Mouse (Mus musculus) B cell, adult 2 months (primary cell): ENCODE data around the gene Kcnv2.

ENCODE experiments used
- DNase-seq, 2 experiments: peaks; one replicate each; pipeline ENCODE4 v3.0.0; 2022

The Kcnv2 gene

DNA sequence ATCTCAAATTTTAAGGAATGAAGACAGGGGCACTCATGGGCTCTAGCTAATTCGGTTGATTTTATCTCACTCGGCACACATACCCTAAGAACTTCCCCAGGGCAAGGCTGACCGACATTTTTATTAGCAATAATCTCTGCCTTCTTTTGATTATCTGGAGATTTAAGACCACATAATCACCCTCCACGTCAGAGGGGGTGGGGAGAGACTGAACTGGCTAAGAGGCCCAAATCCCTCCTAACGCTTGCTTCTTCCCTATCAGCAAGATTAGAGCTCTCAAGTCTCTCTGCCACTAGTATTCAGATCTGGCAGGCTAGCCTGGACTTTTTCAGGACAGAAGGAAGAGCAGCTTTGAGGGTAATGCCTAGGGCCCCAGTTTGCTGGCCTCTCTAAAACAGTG, at the start of gene Kcnv2:
Kcnv2 (plus strand) TSS at position 308 of the 400 bp plus-strand sequence.
- no peak for DNase-seq

DNA sequence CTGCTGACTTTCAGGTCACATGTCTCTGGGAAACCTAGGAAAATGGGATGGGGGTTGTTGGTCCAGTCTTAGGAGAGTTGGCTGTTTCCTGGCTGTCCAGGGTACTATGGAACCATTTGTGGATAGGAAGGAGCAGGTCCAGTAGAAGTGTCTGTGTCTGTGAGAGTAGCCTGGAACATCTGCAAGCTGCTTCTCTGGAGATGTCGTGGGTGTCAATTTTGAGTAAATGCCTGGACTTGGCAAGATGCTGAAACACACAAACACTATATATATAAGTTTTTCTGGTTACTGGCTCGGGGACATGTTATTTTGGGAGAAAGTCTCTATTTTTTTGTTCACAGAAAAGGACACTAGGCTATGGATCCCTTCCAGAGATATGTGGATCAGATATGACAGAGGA, 49.0 kb upstream of the Kcnv2 start:
- no peak for DNase-seq

DNA sequence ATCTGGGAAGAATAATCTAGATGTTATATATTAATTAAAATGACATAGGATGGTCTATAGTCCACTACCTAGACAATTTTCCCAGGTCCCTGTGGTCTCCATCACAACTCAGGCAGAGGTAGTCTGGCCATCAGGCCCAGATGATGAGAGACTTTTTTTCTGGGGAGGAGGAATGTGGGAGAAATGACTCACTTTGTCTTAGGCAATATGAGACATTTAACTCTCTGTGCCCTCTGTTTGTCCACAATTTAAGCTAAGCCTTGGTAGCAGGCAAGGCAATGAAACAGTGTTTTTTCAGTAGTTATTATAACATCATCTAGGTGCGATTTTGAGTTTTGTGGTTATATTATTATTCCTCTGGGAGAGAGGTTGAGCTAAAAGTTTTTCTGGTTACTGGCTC, 48.0 kb upstream of the Kcnv2 start:
- no peak for DNase-seq

- DNase-seq: no peak
Observed at GRCm38 (mm10) chr19:27279174-27279573, 43.2 kb upstream of the Kcnv2 start.

DNA sequence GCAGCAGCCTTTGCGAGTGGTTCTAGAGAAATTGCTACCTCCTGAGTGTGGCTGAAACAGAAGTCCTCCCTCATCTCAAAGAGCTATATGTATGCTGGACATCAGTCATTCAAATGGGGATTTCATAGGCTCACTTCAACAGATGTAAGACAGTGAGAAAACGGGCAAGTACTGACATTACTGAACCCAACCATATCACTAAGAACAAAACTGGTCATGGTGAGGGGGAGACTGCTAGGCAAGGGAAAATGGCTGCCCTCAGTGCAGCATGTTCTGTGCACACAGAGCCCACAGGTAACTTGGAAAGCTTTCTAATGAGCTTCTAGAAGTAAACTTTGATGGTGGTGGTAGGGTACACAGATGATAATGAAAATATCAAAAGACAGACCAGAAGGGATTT, 12.3 kb upstream of the Kcnv2 start:
- DNase-seq: no peak

- no peak for DNase-seq
Observed at GRCm38 (mm10) chr19:27311311-27311710, 11.1 kb upstream of the Kcnv2 start.

- no peak for DNase-seq
Observed at GRCm38 (mm10) chr19:27312266-27313079, 9.9 kb upstream of the Kcnv2 start.

- no peak for DNase-seq
Observed at GRCm38 (mm10) chr19:27313080-27313413, 9.3 kb upstream of the Kcnv2 start.

GRCm38 (mm10) chr19:27316313-27317258, 5.8 kb upstream of the Kcnv2 start:
- DNase-seq: no peak

DNA sequence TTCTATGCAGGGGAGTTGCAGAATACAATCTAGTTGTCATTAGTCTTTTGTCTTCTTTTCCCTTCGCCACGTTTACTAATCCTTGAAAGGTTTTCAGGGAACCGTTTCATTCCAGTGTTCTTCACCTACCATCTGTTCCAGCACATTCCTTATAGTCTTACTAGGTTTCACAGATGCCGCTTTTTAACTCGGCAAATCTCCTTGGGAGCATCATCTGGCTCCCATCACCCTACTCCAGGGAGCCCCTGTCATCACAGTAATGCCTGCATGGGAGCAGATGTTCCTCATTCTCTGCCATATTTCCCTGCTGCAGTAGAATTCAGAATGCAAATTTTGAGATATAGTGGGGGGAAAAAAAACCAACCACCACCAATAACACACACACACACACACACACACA, 5.1 kb upstream of the Kcnv2 start:
- DNase-seq: no peak

DNA sequence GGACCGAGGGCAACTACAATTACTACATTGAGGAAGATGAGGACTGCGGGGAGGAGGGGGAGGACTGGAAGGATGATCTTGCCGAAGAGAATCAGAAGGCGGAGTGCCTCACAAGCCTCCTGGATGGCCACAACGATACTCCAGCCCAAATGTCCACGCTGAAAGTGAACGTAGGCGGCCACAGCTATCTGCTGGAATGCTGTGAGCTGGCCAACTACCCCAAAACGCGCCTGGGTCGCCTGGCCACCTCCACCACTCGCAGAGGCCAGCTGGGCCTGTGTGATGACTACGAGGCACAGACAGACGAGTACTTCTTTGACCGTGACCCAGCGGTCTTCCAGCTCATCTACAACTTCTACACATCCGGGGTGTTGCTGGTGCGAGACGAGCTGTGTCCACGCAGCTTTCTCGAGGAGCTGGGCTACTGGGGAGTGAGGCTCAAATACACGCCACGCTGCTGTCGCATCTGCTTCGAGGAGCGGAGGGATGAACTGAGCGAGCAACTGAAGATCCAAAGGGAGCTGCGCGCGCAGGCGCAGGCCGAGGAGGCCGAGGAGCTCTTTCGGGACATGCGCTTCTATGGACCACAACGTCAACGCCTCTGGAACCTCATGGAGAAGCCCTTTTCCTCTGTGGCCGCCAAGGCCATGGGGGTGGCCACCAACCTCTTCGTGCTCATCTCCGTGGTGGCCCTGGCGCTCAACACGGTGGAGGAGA, 681 bp downstream of the Kcnv2 start:
- no peak for DNase-seq

GRCm38 (mm10) chr19:27325558-27325957, 3.2 kb downstream of the Kcnv2 start:
- no peak for DNase-seq

- no peak for DNase-seq
Observed at GRCm38 (mm10) chr19:27327569-27327968, 5.2 kb downstream of the Kcnv2 start.

- DNase-seq: no peak
Observed at GRCm38 (mm10) chr19:27328166-27328565, 5.8 kb downstream of the Kcnv2 start.

DNA sequence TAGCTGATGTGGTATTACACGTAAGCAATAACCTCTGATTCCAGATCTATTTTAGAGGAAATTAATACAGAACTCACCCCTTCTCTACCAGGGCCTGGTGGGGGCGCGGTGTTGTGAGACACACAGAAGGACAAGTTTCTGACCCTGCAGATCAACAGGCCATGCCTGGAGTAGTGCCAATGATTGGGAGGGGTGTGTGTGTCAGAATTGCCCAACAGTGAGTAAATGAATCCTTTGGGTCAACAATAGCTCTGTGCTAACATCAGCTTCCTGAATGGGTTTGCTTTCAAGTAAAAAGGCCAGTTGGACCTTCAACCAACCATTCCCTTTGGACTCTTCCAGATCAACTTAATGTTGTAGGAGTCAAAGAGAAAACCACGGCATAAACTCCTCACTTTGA, 6.3 kb downstream of the Kcnv2 start:
- DNase-seq: no peak

DNA sequence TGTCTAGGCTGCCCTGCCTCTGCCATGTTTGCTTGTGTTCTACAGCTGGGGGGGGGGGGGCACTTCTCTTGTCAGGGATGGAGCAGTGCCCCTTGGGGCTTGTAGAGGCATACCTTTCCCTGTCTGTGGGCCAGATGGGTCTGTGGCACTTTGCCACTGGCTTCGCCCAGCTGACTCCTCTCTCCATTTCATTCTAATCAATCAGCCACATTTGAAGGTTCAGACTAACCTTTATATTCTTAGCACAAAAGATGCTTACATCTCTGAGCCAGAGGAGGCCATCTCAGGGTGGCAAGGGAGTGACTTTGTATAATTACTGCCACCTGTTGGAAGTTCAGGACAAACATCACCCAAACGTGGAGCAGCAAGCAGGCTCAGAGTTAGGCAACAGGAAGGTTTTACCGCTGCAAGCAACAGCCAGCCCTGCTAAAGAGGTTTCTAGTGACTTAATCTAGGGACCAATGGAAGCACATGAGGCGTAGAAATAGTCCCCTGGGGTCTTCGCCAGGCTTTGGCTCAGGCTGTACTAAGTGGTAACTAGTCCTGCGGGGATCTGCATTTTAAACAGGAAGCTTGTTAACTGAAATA, 9.9 kb downstream of the Kcnv2 start:
- DNase-seq: no peak

- no peak for DNase-seq
Observed at GRCm38 (mm10) chr19:27336126-27336917, 13.9 kb downstream of the Kcnv2 start.

DNA sequence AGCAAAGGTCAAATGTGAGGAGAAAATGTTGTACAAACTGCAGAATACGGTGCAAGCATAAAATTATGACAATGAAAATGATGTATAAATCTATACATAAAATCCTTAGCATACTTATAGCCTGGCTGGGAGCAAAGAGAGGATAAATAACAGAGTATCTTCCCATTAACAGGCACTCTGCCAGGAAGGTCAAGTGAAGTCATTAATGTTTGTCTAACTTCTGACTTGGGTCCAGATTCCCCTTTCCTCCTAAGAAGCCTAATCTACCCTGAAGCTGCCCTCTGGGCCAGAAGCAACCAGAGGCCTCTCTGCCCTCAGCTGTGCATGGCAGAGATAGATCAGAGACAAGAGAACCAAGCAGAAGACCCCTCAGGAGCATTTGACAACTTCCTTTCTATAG, 24.1 kb downstream of the Kcnv2 start:
- DNase-seq: no peak

DNA sequence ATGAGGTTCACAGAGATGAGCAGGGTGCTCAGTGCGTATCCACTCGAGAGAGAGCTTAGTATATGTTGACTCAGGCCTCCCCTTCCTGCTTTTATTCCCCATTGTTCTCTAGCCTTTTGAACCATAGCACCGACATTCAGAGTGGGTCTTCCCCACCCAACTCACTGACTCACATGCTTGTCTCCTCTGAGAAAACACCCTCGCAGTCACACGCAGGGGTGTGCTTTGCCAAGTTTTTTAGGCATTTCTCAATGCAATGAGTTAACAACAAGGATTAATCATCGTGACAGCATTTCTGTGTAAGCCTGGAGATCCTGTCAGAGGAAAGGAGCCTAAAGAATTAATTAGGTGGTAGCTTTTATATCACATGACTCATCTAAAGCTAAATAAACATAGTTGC, 29.3 kb downstream of the Kcnv2 start:
- no peak for DNase-seq

- DNase-seq: no peak
Observed at GRCm38 (mm10) chr19:27360381-27360780, 38.0 kb downstream of the Kcnv2 start.

DNA sequence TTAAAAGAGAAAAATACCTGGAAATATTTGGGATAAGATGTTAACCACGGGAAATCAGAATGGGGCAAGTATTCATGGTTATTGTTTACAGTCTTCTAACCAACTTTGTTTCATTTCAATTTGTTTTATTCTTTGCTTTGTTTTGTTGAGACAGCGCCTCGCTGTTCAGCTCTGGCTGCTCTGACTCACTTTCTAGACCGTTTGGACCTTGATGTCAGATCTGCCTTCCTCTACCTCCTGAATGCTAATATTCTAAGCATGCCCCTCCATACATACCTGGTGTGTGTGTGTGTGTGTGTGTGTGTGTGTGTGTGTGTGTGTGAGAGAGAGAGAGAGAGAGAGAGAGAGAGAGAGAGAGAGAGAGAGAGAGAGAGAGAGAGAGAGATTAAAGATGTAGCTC, 41.5 kb downstream of the Kcnv2 start:
- no peak for DNase-seq

DNA sequence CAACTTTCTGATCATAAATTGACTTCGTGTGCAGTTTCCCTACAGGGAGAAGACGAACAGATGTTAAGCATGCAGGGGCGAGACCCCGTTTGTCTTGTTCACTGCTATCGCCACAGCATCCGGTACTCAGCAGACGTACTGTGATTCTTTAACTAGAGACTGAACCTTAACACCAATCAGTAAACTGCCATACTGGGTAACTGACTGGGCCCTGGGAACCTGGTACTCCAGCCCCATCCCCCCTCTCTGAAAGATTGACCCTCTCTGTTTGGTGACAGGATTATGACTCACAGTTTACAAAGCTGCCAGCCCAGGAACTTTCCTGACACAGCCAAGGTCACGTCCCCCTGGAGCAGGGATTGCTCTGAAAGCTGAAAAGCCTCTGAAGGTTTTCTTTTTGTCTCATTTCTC, 42.1 kb downstream of the Kcnv2 start:
- no peak for DNase-seq
